ENCODE assay signal across 21 mouse cellular contexts in the genomic region with DNA sequence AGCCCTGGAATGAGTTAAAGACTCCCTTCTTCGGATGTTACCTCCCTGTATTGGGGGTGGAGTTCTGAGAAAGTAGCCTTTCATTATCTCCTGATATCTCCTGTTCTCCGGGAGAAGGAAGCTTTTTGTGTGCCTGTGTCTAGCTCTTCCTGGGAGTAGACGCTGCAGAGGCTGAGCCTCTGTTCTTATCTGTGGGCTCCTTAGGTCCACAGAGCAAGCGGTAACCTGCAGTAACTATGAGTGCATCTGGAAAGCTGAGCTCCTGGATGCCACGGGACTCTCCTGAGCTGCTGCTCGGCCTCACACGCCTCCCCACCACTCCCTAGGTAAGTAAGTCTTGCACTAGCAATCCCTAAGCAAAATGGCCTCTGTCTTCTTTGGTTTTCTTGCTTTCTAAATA. TPM values are rescaled to one million over a fixed set of nuclear protein-coding genes. Genes with fewer than 3 reads are reported as not detected.
"Had no signal": no experiment of that assay in that cellular context is flagged by ENCODE, and none has a peak within 500 bp of the region (broad histone marks: within the 10 kb centered on the region; RNA-seq: fewer than 3 reads in every experiment).

No protein-coding gene starts in this region.

- H3K36me3 ChIP-seq: midbrain, embryonic 15.5 days; neural tube, embryonic 12.5 days; stomach, embryonic 15.5 days had no signal

- ATAC-seq: inflammation-experienced regulatory T-cells, adult 6 months; intestine, postnatal 0 days; midbrain, embryonic 15.5 days had no signal

- H3K9me3 ChIP-seq: megakaryocyte, embryonic 14.5 days; midbrain, embryonic 15.5 days; neural tube, embryonic 12.5 days; stomach, embryonic 15.5 days had no signal

- DNase-seq: kidney, adult 8-10 months; kidney, postnatal 4 days; left cerebral cortex, postnatal 4 days; lung, embryonic 14.5 days; lung, postnatal 10 days; retina, postnatal 1 day; right cerebral cortex, postnatal 14 days; thymus, postnatal 4 days had no signal

- H3K4me2 ChIP-seq: lung, embryonic 14.5 days; midbrain, embryonic 11.5 days; midbrain, embryonic 15.5 days; neural tube, embryonic 12.5 days; stomach, embryonic 15.5 days had no signal

- H3K9ac ChIP-seq: lung, embryonic 14.5 days; midbrain, embryonic 15.5 days; neural tube, embryonic 12.5 days; stomach, embryonic 15.5 days had no signal

- H3K27ac ChIP-seq: kidney, postnatal 0 days; layer of hippocampus, adult 2 months; macrophage; midbrain, embryonic 15.5 days; neural tube, embryonic 12.5 days; stomach, embryonic 15.5 days had no signal

- H3K4me3 ChIP-seq: layer of hippocampus, adult 2 months; megakaryocyte, embryonic 14.5 days; midbrain, embryonic 15.5 days; neural tube, embryonic 12.5 days; stomach, embryonic 15.5 days had no signal

- H3K27me3 ChIP-seq: midbrain, embryonic 15.5 days; neural tube, embryonic 12.5 days; stomach, embryonic 15.5 days had no signal

RNA-seq across cellular contexts. Expression of gene Gm45808, which starts 0.5 kb away (rescaled TPM):
- total RNA-seq: left cerebral cortex, postnatal 4 days; monocyte, adult 5-6 weeks; neutrophil, adult 5-6 weeks had no signal
- polyA plus RNA-seq: inflammation-experienced regulatory T-cells, adult 6 months; intestine, postnatal 0 days; kidney, postnatal 0 days; limb, embryonic 14.5 days; lung, embryonic 14.5 days; macrophage; midbrain, embryonic 11.5 days; midbrain, embryonic 15.5 days; neural tube, embryonic 12.5 days; stomach, embryonic 15.5 days had no signal

RNA-seq across cellular contexts. Expression of gene Tulp2, which starts 4.5 kb away (rescaled TPM):
- total RNA-seq: layer of hippocampus, adult 2 months; neutrophil, adult 5-6 weeks had no signal
- polyA plus RNA-seq: macrophage had no signal
